Mouse (Mus musculus): ENCODE measurements at regions not wholly inside any gene's neighbourhood (a gene's known extent, or its start where the extent isn't known, plus 50 kb on each side); places are given as distances from the start of the nearest gene placed in this dataset.

- peak; percentile 36 for DNase-seq (ENCODE audit: low spot score)
- H3K4me3 ChIP-seq (ENCODE audit: low read depth, low read length): no peak overlapping the region
- WGBS: 30% methylated on average over 13 of the region's 13 CpGs
- no peak overlapping the region for H3K4me2 ChIP-seq (replicated peaks; ENCODE audit: low read depth, low read length)
- peaks cover 12% of the 10 kb centered on the region; the same call in 1 of the 2 replicates for H3K4me1 ChIP-seq (replicated peaks; ENCODE audit: control insufficient read depth, insufficient read depth, low read length)
- ATAC-seq (ENCODE audit: low FRiP score): peak; percentile 88
- H3K27ac ChIP-seq (ENCODE audit: low read depth, low read length): no peak overlapping the region
- no peak overlapping the region for H3K9ac ChIP-seq (ENCODE audit: low read depth, low read length)
- no peaks in the 10 kb centered on the region for H3K9me3 ChIP-seq (ENCODE audit: control insufficient read depth, low read length)
- H3K27me3 ChIP-seq (ENCODE audit: control insufficient read depth, insufficient read depth, low read length): no peaks in the 10 kb centered on the region; the same call in 1 of the 2 replicates
- H3K36me3 ChIP-seq (ENCODE audit: control insufficient read depth, insufficient read depth, low read length): no peaks in the 10 kb centered on the region
Measured at GRCm38 (mm10) chr7:129778842-129779421, 187.3 kb downstream of the Wdr11 start.

- H3K4me3 ChIP-seq (ENCODE audit: low read depth, low read length): no peak overlapping the region
- no peaks in the 10 kb centered on the region for H3K9me3 ChIP-seq (ENCODE audit: control insufficient read depth, low read length)
- H3K4me2 ChIP-seq (replicated peaks; ENCODE audit: low read depth, low read length): no peak overlapping the region
- H3K27me3 ChIP-seq (ENCODE audit: control insufficient read depth, insufficient read depth, low read length): no peaks in the 10 kb centered on the region; the same call in 1 of the 2 replicates
- WGBS: 53% methylated on average over 6 of the region's 6 CpGs
- no peak overlapping the region for H3K27ac ChIP-seq (ENCODE audit: low read depth, low read length)
- ATAC-seq (ENCODE audit: low FRiP score) (no peak), DNase-seq (ENCODE audit: low spot score) (no peak)
- peaks cover 8% of the 10 kb centered on the region; the same call in 1 of the 2 replicates for H3K4me1 ChIP-seq (replicated peaks; ENCODE audit: control insufficient read depth, insufficient read depth, low read length)
- H3K36me3 ChIP-seq (ENCODE audit: control insufficient read depth, insufficient read depth, low read length): no peaks in the 10 kb centered on the region
- no peak overlapping the region for H3K9ac ChIP-seq (ENCODE audit: low read depth, low read length)
Measured at GRCm38 (mm10) chr7:129779939-129780338, 188.3 kb downstream of the Wdr11 start.

- Histone ChIP-seq H3K27me3 (ENCODE audit: control insufficient read depth, insufficient read depth, low read length) (no peaks in the 10 kb centered on the region), H3K36me3 (ENCODE audit: control insufficient read depth, insufficient read depth, low read length) (no peaks in the 10 kb centered on the region), H3K9ac (ENCODE audit: low read depth, low read length) (no peak overlapping the region), H3K4me2 (replicated peaks; ENCODE audit: low read depth, low read length) (no peak overlapping the region), H3K4me1 (replicated peaks; ENCODE audit: control insufficient read depth, insufficient read depth, low read length) (peaks cover 8% of the 10 kb centered on the region; the same call in 1 of the 2 replicates), H3K4me3 (ENCODE audit: low read depth, low read length) (no peak overlapping the region), H3K27ac (ENCODE audit: low read depth, low read length) (no peak overlapping the region), H3K9me3 (ENCODE audit: control insufficient read depth, low read length) (no peaks in the 10 kb centered on the region)
- WGBS: 90% methylated on average over 3 of the region's 3 CpGs
- DNase-seq (ENCODE audit: low spot score) (no peak), ATAC-seq (ENCODE audit: low FRiP score) (no peak)
Measured at GRCm38 (mm10) chr7:129781756-129782155, 190.1 kb downstream of the Wdr11 start.

GRCm38 (mm10) chr7:129784966-129785365, 193.3 kb downstream of the Wdr11 start:
- ATAC-seq (ENCODE audit: low FRiP score) (no peak), DNase-seq (ENCODE audit: low spot score) (no peak)
- Histone ChIP-seq H3K9me3 (ENCODE audit: control insufficient read depth, low read length) (no peaks in the 10 kb centered on the region), H3K4me3 (ENCODE audit: low read depth, low read length) (no peak overlapping the region), H3K9ac (ENCODE audit: low read depth, low read length) (no peak overlapping the region), H3K27ac (ENCODE audit: low read depth, low read length) (no peak overlapping the region), H3K36me3 (ENCODE audit: control insufficient read depth, insufficient read depth, low read length) (no peaks in the 10 kb centered on the region), H3K27me3 (ENCODE audit: control insufficient read depth, insufficient read depth, low read length) (peaks cover 2% of the 10 kb centered on the region; the same call in 1 of the 2 replicates), H3K4me1 (replicated peaks; ENCODE audit: control insufficient read depth, insufficient read depth, low read length) (no peaks in the 10 kb centered on the region), H3K4me2 (replicated peaks; ENCODE audit: low read depth, low read length) (no peak overlapping the region)
- 87% methylated on average over 4 of the region's 4 CpGs for WGBS

GRCm38 (mm10) chr7:129787011-129787410, 195.3 kb downstream of the Wdr11 start:
- no peak overlapping the region for H3K27ac ChIP-seq (ENCODE audit: low read depth, low read length)
- H3K4me3 ChIP-seq (ENCODE audit: low read depth, low read length): no peak overlapping the region
- peaks cover 2% of the 10 kb centered on the region; the same call in 1 of the 2 replicates for H3K27me3 ChIP-seq (ENCODE audit: control insufficient read depth, insufficient read depth, low read length)
- DNase-seq (ENCODE audit: low spot score): no peak
- no peaks in the 10 kb centered on the region for H3K4me1 ChIP-seq (replicated peaks; ENCODE audit: control insufficient read depth, insufficient read depth, low read length)
- no peaks in the 10 kb centered on the region for H3K36me3 ChIP-seq (ENCODE audit: control insufficient read depth, insufficient read depth, low read length)
- 89% methylated on average over 2 of the region's 2 CpGs for WGBS
- no peak overlapping the region for H3K9ac ChIP-seq (ENCODE audit: low read depth, low read length)
- H3K9me3 ChIP-seq (ENCODE audit: control insufficient read depth, low read length): no peaks in the 10 kb centered on the region
- no peak for ATAC-seq (ENCODE audit: low FRiP score)
- H3K4me2 ChIP-seq (replicated peaks; ENCODE audit: low read depth, low read length): no peak overlapping the region

- no peak overlapping the region for H3K4me3 ChIP-seq (ENCODE audit: low read depth, low read length)
- no peak overlapping the region for H3K9ac ChIP-seq (ENCODE audit: low read depth, low read length)
- DNase-seq (ENCODE audit: low spot score): no peak
- ATAC-seq (ENCODE audit: low FRiP score): no peak
- WGBS: 92% methylated on average over 2 of the region's 2 CpGs
- no peak overlapping the region for H3K4me2 ChIP-seq (replicated peaks; ENCODE audit: low read depth, low read length)
- H3K9me3 ChIP-seq (ENCODE audit: control insufficient read depth, low read length): no peaks in the 10 kb centered on the region
- no peaks in the 10 kb centered on the region for H3K36me3 ChIP-seq (ENCODE audit: control insufficient read depth, insufficient read depth, low read length)
- H3K27me3 ChIP-seq (ENCODE audit: control insufficient read depth, insufficient read depth, low read length): peaks cover 2% of the 10 kb centered on the region; the same call in 1 of the 2 replicates
- H3K27ac ChIP-seq (ENCODE audit: low read depth, low read length): no peak overlapping the region
- no peaks in the 10 kb centered on the region for H3K4me1 ChIP-seq (replicated peaks; ENCODE audit: control insufficient read depth, insufficient read depth, low read length)
Measured at GRCm38 (mm10) chr7:129787736-129788135, 196.1 kb downstream of the Wdr11 start.

GRCm38 (mm10) chr7:129789461-129789860, 197.8 kb downstream of the Wdr11 start:
- H3K4me2 ChIP-seq (replicated peaks; ENCODE audit: low read depth, low read length): no peak overlapping the region
- no peaks in the 10 kb centered on the region for H3K9me3 ChIP-seq (ENCODE audit: control insufficient read depth, low read length)
- H3K4me3 ChIP-seq (ENCODE audit: low read depth, low read length): no peak overlapping the region
- H3K9ac ChIP-seq (ENCODE audit: low read depth, low read length): no peak overlapping the region
- ATAC-seq (ENCODE audit: low FRiP score) (no peak), DNase-seq (ENCODE audit: low spot score) (no peak)
- H3K4me1 ChIP-seq (replicated peaks; ENCODE audit: control insufficient read depth, insufficient read depth, low read length): no peaks in the 10 kb centered on the region
- no peak overlapping the region for H3K27ac ChIP-seq (ENCODE audit: low read depth, low read length)
- 44% methylated on average over 6 of the region's 6 CpGs for WGBS
- no peaks in the 10 kb centered on the region for H3K36me3 ChIP-seq (ENCODE audit: control insufficient read depth, insufficient read depth, low read length)
- H3K27me3 ChIP-seq (ENCODE audit: control insufficient read depth, insufficient read depth, low read length): peaks cover 2% of the 10 kb centered on the region; the same call in 1 of the 2 replicates

- Histone ChIP-seq H3K4me2 (replicated peaks; ENCODE audit: low read depth, low read length) (no peak overlapping the region), H3K36me3 (ENCODE audit: control insufficient read depth, insufficient read depth, low read length) (no peaks in the 10 kb centered on the region), H3K27ac (ENCODE audit: low read depth, low read length) (no peak overlapping the region), H3K4me1 (replicated peaks; ENCODE audit: control insufficient read depth, insufficient read depth, low read length) (no peaks in the 10 kb centered on the region), H3K9me3 (ENCODE audit: control insufficient read depth, low read length) (no peaks in the 10 kb centered on the region), H3K27me3 (ENCODE audit: control insufficient read depth, insufficient read depth, low read length) (peaks cover 2% of the 10 kb centered on the region; the same call in 1 of the 2 replicates), H3K9ac (ENCODE audit: low read depth, low read length) (no peak overlapping the region), H3K4me3 (ENCODE audit: low read depth, low read length) (no peak overlapping the region)
- ATAC-seq (ENCODE audit: low FRiP score) (no peak), DNase-seq (ENCODE audit: low spot score) (no peak)
- 80% methylated on average over 6 of the region's 6 CpGs for WGBS
Measured at GRCm38 (mm10) chr7:129790590-129791449, 199.2 kb downstream of the Wdr11 start.
